Comparison of ENCODE assay signal across 8 mouse cellular contexts in genomic region chr15:100600047-100600695, GRCm38 (mm10). TPM values are rescaled to one million over a fixed set of nuclear protein-coding genes. Genes with fewer than 3 reads are reported as not detected.
DNase-seq lines count a peak whose midpoint lies in the region; ATAC-seq lines count a peak whose summit lies in the region.

No protein-coding gene starts in this region.

- no peaks in the 10 kb centered on the region for H3K36me3 ChIP-seq in forebrain, embryonic 10.5 days (replicated peaks)
- no peaks in the 10 kb centered on the region for H3K36me3 ChIP-seq in heart, embryonic 14.5 days (ENCODE audit: control insufficient read depth, insufficient read depth, low read length)
- H3K36me3 ChIP-seq in liver, embryonic 16.5 days (ENCODE audit: control insufficient read depth, insufficient read depth) = no peaks in the 10 kb centered on the region
- no peaks in the 10 kb centered on the region for H3K36me3 ChIP-seq in neural tube, embryonic 12.5 days
- no peaks in the 10 kb centered on the region for H3K36me3 ChIP-seq in stomach, embryonic 16.5 days (ENCODE audit: control insufficient read depth, insufficient read depth, low read length)

- peak overlapping the region; percentile 93 for H3K27ac ChIP-seq in forebrain, embryonic 10.5 days
- H3K27ac ChIP-seq in heart, embryonic 14.5 days (replicated peaks in 1 of 2; ENCODE audit: control insufficient read depth in 1 of 2, insufficient read depth in 1 of 2, low read depth in 2 of 2, low read length in 2 of 2) = peak overlapping the region in 1 of 2 experiments; percentile 82; a peak in 2 of 4 replicates
- no peak overlapping the region for H3K27ac ChIP-seq in liver, embryonic 16.5 days (ENCODE audit: low read length)
- H3K27ac ChIP-seq in neural tube, embryonic 12.5 days = peak overlapping the region; percentile 57; the same call in 1 of the 2 replicates
- peak overlapping the region; percentile 46; the same call in 1 of the 2 replicates for H3K27ac ChIP-seq in stomach, embryonic 16.5 days (ENCODE audit: low read length)

- under 1% methylated on average over 34 of the region's 35 CpGs for WGBS in forebrain, embryonic 10.5 days
- WGBS in heart, embryonic 14.5 days = 1% methylated on average over 35 of the region's 35 CpGs
- WGBS in liver, embryonic 16.5 days (ENCODE audit: insufficient replicate concordance) = 1% methylated on average over 35 of the region's 35 CpGs
- 1% methylated on average over 35 of the region's 35 CpGs for WGBS in neural tube, embryonic 12.5 days
- WGBS in stomach, embryonic 16.5 days = 2% methylated on average over 35 of the region's 35 CpGs

- peak; percentile 58 for ATAC-seq in heart, embryonic 14.5 days (ENCODE audit: insufficient number of reproducible peaks, insufficient read depth, low FRiP score, low read depth)
- no peak for ATAC-seq in liver, embryonic 16.5 days (ENCODE audit: low read depth)
- peak; percentile 73 for ATAC-seq in neural tube, embryonic 12.5 days (ENCODE audit: low FRiP score, low read depth)
- ATAC-seq in stomach, embryonic 16.5 days (ENCODE audit: insufficient read depth, low FRiP score) = peak; percentile 59

- peak overlapping the region; percentile 92 for H3K9ac ChIP-seq in heart, embryonic 14.5 days (ENCODE audit: low read length)
- peak overlapping the region; percentile 2; the same call in 1 of the 2 replicates for H3K9ac ChIP-seq in liver, embryonic 16.5 days (ENCODE audit: low read depth, low read length)
- H3K9ac ChIP-seq in neural tube, embryonic 12.5 days = peak overlapping the region; percentile 95
- H3K9ac ChIP-seq in stomach, embryonic 16.5 days (ENCODE audit: low read length) = peak overlapping the region; percentile 91

- peaks cover 79% of the 10 kb centered on the region for H3K27me3 ChIP-seq in forebrain, embryonic 10.5 days (ENCODE audit: poor library complexity, severe bottlenecking)
- peaks cover 9% of the 10 kb centered on the region; the same call in 1 of the 2 replicates for H3K27me3 ChIP-seq in heart, embryonic 14.5 days (ENCODE audit: control insufficient read depth, insufficient read depth, low read length)
- peaks cover 55% of the 10 kb centered on the region for H3K27me3 ChIP-seq in liver, embryonic 16.5 days (ENCODE audit: control insufficient read depth, insufficient read depth, low read depth, low read length)
- peaks cover 24% of the 10 kb centered on the region for H3K27me3 ChIP-seq in neural tube, embryonic 12.5 days (replicated peaks)
- H3K27me3 ChIP-seq in stomach, embryonic 16.5 days (ENCODE audit: control insufficient read depth, insufficient read depth, low read length) = peaks cover 10% of the 10 kb centered on the region

- H3K4me1 ChIP-seq in forebrain, embryonic 10.5 days = peaks cover 37% of the 10 kb centered on the region
- H3K4me1 ChIP-seq in heart, embryonic 14.5 days (ENCODE audit: control insufficient read depth in 2 of 2, insufficient read depth in 2 of 2, low read length in 2 of 2) = peaks cover 10 to 12% of the 10 kb centered on the region in 2 experiments
- peaks cover 5% of the 10 kb centered on the region; the same call in 1 of the 2 replicates for H3K4me1 ChIP-seq in liver, embryonic 16.5 days (ENCODE audit: control insufficient read depth, low read depth, low read length)
- H3K4me1 ChIP-seq in neural tube, embryonic 12.5 days = peaks cover 31% of the 10 kb centered on the region
- peaks cover 15% of the 10 kb centered on the region for H3K4me1 ChIP-seq in stomach, embryonic 16.5 days (ENCODE audit: control insufficient read depth, insufficient read depth, low read length)

- peak; percentile 85 to 86 for DNase-seq in B cell, adult 2 months
- DNase-seq in adrenal gland, postnatal 36 days = peak; percentile 78 to 87
- DNase-seq in forebrain, embryonic 10.5 days (ENCODE audit: extremely low spot score, low spot score) = peak; percentile 72
- DNase-seq in kidney, postnatal 10 days = peak; percentile 89

- peak overlapping the region; percentile 92 for H3K4me2 ChIP-seq in heart, embryonic 14.5 days (ENCODE audit: low read length)
- peak overlapping the region; percentile 61 for H3K4me2 ChIP-seq in liver, embryonic 16.5 days (ENCODE audit: low read depth, low read length)
- peak overlapping the region; percentile 93 for H3K4me2 ChIP-seq in neural tube, embryonic 12.5 days (replicated peaks)
- H3K4me2 ChIP-seq in stomach, embryonic 16.5 days (ENCODE audit: low read depth, low read length) = peak overlapping the region; percentile 99

- H3K9me3 ChIP-seq in forebrain, embryonic 10.5 days = no peaks in the 10 kb centered on the region
- no peaks in the 10 kb centered on the region for H3K9me3 ChIP-seq in heart, embryonic 14.5 days (ENCODE audit: control insufficient read depth, low read length)
- H3K9me3 ChIP-seq in liver, embryonic 16.5 days (replicated peaks; ENCODE audit: control insufficient read depth, low read length) = no peaks in the 10 kb centered on the region
- no peaks in the 10 kb centered on the region for H3K9me3 ChIP-seq in neural tube, embryonic 12.5 days
- H3K9me3 ChIP-seq in stomach, embryonic 16.5 days (replicated peaks; ENCODE audit: control insufficient read depth, low read length) = no peaks in the 10 kb centered on the region

- H3K4me3 ChIP-seq in forebrain, embryonic 10.5 days = peak overlapping the region; percentile 86
- peak overlapping the region; percentile 71 to 86 for H3K4me3 ChIP-seq in heart, embryonic 14.5 days (ENCODE audit: control insufficient read depth in 1 of 2, insufficient read depth in 1 of 2, low read depth in 1 of 2, low read length in 2 of 2)
- peak overlapping the region; percentile 51 for H3K4me3 ChIP-seq in liver, embryonic 16.5 days (ENCODE audit: low read depth, low read length)
- H3K4me3 ChIP-seq in neural tube, embryonic 12.5 days = peak overlapping the region; percentile 81
- H3K4me3 ChIP-seq in stomach, embryonic 16.5 days (replicated peaks; ENCODE audit: low read length) = peak overlapping the region; percentile 86

RNA-seq across cellular contexts. Expression of gene Pou6f1, which starts 0.4 kb away (rescaled TPM):
- total RNA-seq in adrenal gland, postnatal 36 days (2021) = 10 to 100 TPM; 12.4 to 15.8 TPM
- polyA plus RNA-seq in forebrain, embryonic 10.5 days (2016; fragmentation: Nextera tagmentation; extraction: Ambion mirVana) = 3.6 and 4.9 TPM in 2 replicates
- polyA plus RNA-seq in heart, embryonic 14.5 days (2014; fragmentation: Nextera tagmentation; extraction: Ambion mirVana) = 7.1 and 8.2 TPM in 2 replicates
- 0.18 and 0.50 TPM in 2 replicates for polyA plus RNA-seq in liver, embryonic 16.5 days (2015; fragmentation: Nextera tagmentation; extraction: Ambion mirVana)
- 29.0 and 29.1 TPM in 2 replicates for polyA plus RNA-seq in neural tube, embryonic 12.5 days (2016; fragmentation: Nextera tagmentation; extraction: Ambion mirVana)
- 3.5 and 5.3 TPM in 2 replicates for polyA plus RNA-seq in stomach, embryonic 16.5 days (2015; fragmentation: Nextera tagmentation; extraction: Ambion mirVana)

RNA-seq across cellular contexts. Expression of gene Dazap2, which starts 15.0 kb away (rescaled TPM):
- total RNA-seq in adrenal gland, postnatal 36 days (2021) = 100 to 1,000 TPM; 188 to 248 TPM
- 214 and 224 TPM in 2 replicates for polyA plus RNA-seq in forebrain, embryonic 10.5 days (2016; fragmentation: Nextera tagmentation; extraction: Ambion mirVana)
- polyA plus RNA-seq in heart, embryonic 14.5 days (2014; fragmentation: Nextera tagmentation; extraction: Ambion mirVana) = 253 and 254 TPM in 2 replicates
- 131 and 146 TPM in 2 replicates for polyA plus RNA-seq in liver, embryonic 16.5 days (2015; fragmentation: Nextera tagmentation; extraction: Ambion mirVana)
- polyA plus RNA-seq in neural tube, embryonic 12.5 days (2016; fragmentation: Nextera tagmentation; extraction: Ambion mirVana) = 171 and 182 TPM in 2 replicates
- 194 and 213 TPM in 2 replicates for polyA plus RNA-seq in stomach, embryonic 16.5 days (2015; fragmentation: Nextera tagmentation; extraction: Ambion mirVana)

RNA-seq across cellular contexts. Expression of gene Smagp, which starts 36.6 kb away (rescaled TPM):
- 10 to 100 TPM; 37.5 to 49.6 TPM for total RNA-seq in adrenal gland, postnatal 36 days (2021)
- polyA plus RNA-seq in forebrain, embryonic 10.5 days (2016; fragmentation: Nextera tagmentation; extraction: Ambion mirVana) = 4.3 and 4.6 TPM in 2 replicates
- 14.5 and 18.7 TPM in 2 replicates for polyA plus RNA-seq in heart, embryonic 14.5 days (2014; fragmentation: Nextera tagmentation; extraction: Ambion mirVana)
- polyA plus RNA-seq in liver, embryonic 16.5 days (2015; fragmentation: Nextera tagmentation; extraction: Ambion mirVana) = 9.1 and 9.3 TPM in 2 replicates
- 3.8 and 5.1 TPM in 2 replicates for polyA plus RNA-seq in neural tube, embryonic 12.5 days (2016; fragmentation: Nextera tagmentation; extraction: Ambion mirVana)
- polyA plus RNA-seq in stomach, embryonic 16.5 days (2015; fragmentation: Nextera tagmentation; extraction: Ambion mirVana) = 40.6 and 51.8 TPM in 2 replicates

RNA-seq across cellular contexts. Expression of gene Tfcp2, which starts 48.4 kb away (rescaled TPM):
- 10 to 100 TPM; 17.6 to 20.0 TPM for total RNA-seq in adrenal gland, postnatal 36 days (2021)
- polyA plus RNA-seq in forebrain, embryonic 10.5 days (2016; fragmentation: Nextera tagmentation; extraction: Ambion mirVana) = 31.4 and 33.4 TPM in 2 replicates
- 17.1 and 19.9 TPM in 2 replicates for polyA plus RNA-seq in heart, embryonic 14.5 days (2014; fragmentation: Nextera tagmentation; extraction: Ambion mirVana)
- polyA plus RNA-seq in liver, embryonic 16.5 days (2015; fragmentation: Nextera tagmentation; extraction: Ambion mirVana) = 3.5 and 4.3 TPM in 2 replicates
- polyA plus RNA-seq in neural tube, embryonic 12.5 days (2016; fragmentation: Nextera tagmentation; extraction: Ambion mirVana) = 40.0 and 41.0 TPM in 2 replicates
- polyA plus RNA-seq in stomach, embryonic 16.5 days (2015; fragmentation: Nextera tagmentation; extraction: Ambion mirVana) = 20.0 and 21.3 TPM in 2 replicates

Comparison
In these comparisons a context has a peak if more than half of its experiments do, and no peak if none do; other contexts are left out.
1. H3K9ac ChIP-seq: peak in every context shown above with its lines; median percentile 95 in neural tube, embryonic 12.5 days; 92 in heart, embryonic 14.5 days; 91 in stomach, embryonic 16.5 days; 2 in liver, embryonic 16.5 days.